Mouse (Mus musculus): ENCODE measurements around the gene Cdh22.

Gene Cdh22

DNA sequence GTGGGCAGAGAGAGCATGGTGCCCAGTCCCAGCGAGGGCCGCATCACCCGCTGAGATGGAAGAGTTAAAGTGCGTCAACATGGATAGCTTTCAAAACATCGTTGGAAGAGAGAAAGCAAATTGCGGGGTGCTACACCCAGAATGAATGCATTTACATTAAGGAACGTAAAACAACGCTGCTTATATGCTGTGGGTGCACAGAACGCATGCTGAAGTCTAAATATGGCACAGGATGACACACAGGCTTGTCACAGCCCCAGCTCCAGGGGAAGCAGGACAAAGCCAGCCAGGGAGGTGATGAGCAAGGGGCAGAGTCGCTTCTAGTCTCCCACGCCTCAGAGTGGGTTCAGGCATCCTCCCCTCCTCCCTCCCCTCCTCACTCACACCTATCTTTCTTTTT is 27.0 kb downstream of the Cdh22 start:
- no peak for DNase-seq (ENCODE audit: low read depth, low spot score)

DNA sequence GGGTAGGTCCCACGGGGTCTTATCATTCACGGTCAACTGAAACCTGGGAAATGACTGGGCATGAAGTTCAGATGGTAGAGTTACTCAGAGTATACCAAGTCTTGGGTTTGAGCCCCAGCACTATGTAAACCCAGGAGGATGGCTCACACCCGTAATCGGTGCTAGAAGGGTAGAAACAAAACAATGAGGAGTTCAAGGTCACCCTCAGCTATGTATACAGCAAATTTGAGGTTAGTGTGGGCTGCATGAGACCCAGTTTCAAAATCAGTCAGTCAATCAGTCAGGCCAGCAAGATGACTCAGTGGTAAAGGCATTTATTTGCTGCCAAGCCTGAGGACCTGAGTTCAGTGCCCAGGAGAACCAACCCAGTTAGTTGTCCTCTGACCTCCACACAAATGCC is 27.6 kb downstream of the Cdh22 start:
- no peak for DNase-seq (ENCODE audit: low read depth, low spot score)

DNA sequence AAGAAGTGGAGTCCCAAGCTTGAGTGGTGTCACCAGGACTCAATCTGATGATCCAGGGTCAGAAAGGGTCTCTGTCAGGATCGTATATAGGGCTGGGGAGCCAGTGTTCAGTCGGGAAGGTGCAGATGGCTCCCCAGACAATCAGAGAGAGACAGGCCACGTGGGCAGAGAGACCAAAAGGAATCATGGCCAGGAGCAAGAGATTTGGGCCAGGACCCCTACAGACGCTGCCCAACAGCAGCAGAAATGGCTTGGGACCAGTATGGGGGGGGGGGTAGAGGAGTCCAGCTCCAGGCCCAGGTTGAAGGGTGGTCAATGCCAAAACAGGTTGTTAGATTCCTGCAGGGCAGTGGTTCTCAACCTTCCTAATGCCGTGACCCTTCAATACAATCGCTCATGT is 29.2 kb downstream of the Cdh22 start:
- DNase-seq (ENCODE audit: low read depth, low spot score) = no peak

DNA sequence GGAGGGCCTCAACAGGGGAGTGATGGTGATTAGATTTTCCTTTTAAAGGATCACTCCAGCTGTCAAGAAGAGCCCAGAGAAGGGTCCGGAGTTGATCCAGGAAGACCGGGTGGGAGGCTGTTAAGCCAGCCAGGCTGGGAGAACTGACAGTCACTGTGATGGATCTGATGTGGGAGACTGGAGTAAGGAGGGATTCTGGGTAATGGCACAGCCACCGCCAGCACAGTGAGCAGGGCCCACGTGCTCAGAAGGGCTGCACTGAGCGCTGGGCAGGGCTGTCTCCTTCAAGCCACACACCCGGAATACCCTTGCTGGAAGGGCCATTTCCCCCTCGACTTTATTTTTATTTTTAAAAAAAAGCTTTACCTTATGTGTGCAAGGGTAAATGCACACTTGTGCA is 29.7 kb downstream of the Cdh22 start:
- DNase-seq (ENCODE audit: low read depth, low spot score) = no peak

DNA sequence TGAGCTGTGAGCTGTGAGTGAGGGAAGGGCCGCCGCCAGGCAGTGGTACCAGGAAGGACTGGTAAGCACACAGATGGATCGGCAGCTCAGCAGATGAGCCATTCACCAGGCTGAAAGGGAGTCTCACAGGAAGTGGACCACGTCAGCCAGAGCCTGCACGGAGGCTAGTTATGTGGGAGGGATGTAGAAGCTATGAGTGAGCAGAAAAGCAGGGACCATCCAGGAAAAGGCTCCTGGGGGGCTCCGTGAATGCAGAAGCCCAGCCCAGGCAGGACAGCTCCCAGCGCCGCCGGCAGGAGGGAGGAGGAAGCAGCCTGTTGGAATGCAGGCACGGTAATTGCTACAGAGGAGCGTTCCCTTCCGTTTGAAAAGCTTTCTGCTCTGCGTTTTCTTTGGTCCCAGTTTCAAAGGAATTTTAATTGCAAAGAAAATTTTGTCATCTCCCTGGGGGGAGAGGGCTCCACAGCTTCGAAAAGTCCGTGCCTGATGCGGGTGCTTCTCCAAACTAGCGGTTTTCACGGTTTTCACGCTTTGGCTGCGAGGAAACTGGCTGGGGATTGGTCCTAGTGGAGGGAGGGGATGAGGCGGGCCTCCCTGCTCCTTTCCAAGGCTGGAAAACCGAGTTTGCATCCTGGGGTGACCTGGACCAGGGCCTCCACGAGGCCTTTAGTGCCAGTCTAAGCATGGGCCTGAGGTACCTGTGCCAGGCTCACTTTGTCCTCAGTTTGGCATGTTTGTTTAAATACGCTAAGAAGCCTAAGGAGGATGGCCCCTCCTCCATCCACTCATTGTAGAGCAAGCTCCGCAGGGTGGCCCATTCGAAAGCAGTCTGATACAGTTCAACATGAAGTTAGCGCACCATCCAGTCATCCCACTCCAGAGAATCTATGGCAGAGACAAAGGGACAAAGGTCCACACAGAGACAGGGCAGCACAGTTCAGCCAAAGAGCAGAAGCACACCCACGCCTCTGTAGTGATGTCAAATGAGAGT is 32.6 kb downstream of the Cdh22 start:
- DNase-seq (ENCODE audit: low read depth, low spot score) = no peak

DNA sequence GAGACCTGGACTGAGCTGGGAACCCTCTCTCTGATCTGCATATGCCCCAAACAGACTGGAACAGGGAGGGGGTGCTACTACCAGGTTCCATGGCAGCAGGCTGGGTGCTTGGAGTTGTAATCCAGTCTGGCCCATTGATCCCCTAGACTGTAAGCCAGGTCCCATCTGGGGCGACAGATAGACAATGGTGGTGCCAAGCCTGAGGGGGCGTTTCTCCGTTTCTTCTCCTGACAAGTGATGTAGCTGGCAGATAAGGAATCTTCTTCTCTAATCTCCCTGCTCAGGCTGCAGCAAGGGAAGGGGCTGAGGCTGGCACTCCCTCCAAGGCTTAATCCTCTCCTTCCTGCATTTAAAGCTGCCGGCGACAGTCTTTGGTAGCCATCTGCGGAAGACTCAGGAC is 37.1 kb downstream of the Cdh22 start:
- no peak for DNase-seq (ENCODE audit: low read depth, low spot score)

DNA sequence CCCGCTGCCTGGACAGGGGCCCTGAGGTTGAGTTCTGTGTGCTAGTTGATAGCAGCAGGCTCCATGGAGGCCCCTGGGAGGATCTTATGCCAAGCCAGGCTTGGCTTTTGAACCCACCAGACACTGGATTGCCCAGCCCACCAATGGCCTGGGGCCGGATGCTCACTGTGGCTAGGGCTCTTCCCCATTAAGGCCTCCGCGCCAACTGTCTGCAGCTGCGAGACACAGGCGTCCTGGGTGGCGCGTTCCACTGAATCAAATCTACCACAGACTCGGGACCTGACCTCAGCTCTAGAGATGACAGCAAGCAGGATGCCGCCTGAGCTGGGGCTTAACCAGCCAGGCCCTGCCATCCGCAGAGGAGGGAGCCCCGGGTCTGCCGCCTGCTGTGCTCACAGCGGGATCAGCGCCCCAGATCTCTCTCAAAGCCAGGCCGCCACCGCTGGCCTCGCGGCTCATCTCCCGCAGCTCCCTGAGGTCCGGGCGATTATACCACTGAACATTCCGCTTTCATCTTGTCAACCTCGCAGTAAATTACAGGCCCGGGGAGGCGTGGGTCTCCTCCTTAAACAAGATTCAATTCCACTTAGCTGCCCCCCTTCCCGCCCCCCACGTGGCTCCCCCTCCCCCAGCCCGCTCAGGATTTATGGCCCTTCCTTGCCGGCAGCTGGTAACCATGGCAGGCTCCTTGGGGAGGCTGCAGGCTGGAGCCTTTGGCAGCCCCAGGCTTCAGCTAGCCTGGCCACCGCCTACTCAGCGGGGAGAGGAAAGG is 39.1 kb downstream of the Cdh22 start:
- DNase-seq (ENCODE audit: low read depth, low spot score) = no peak

DNA sequence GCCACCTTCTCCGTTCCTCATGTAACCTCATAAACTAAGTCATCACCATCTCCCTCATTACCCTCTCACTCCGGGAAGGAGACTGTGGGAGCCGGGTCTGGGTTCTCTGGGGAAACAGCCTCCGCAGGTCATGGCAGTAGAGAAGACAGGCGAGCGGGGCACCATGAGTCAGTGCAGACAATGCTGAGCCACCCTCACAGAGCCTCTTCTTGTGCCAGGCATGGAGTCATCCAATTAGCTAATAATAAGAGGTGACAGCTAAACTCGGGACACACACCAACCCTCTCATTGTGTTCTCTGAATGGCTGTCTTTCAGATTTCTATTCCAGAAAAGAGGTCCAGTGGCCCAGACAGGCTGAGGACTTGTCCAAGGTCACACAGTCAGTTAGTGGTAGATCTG is 43.2 kb downstream of the Cdh22 start:
- DNase-seq (ENCODE audit: low read depth, low spot score) = no peak

DNA sequence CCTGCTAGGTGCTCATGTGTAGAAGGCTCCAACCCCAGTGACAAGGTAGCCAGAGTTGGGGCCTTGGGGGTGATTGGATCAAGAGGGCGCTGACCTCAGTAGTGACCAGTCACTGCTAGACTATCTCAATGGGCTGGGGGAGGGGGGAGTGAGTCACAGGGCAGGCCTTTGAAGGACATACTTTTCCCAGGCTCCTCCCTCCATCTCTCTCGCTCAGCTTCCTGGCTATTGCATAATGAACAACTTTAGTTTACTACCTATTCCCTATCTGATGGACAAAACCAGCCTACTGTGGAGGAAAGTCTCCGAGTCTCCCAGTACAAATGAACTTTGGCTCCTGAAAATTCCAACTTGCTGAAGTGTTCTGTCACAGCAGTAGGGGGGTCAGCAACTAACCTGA is 45.1 kb downstream of the Cdh22 start:
- DNase-seq (ENCODE audit: low read depth, low spot score) = no peak

DNA sequence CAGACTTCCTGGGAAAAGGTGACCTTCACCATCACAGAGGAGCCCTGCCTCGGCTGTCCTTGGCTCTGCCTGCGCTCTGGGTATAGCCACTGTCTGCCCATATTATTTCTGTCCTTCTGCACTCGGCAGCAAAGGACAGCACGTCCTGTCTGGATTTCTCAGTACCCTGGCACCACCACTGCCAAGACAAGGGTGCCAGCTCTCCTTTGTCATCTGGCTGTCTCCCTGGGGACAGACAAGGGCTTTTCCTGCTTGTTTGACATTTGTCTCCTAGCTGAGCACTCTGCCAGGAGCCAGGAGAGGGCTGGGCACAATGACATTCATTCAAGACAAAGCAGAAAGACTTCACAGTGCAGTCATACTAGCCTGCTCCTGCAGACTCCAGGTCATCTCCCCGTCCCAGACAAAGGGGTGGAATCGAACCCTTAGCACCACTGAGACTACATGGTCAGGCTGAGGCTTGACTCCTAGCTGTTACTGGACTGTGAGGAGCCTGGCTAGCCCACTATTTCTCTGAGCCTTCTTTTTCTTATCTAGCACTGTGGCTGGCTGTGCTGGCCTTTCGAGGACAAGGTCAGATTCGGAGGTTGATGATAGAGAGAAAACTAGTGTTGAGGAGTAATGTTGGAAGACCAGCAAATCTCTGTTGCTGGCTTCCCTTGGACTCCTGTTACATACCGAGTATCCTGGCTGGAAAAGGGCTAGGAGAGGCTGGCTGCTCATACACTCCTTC is 46.8 kb downstream of the Cdh22 start:
- DNase-seq (ENCODE audit: low read depth, low spot score) = no peak

DNA sequence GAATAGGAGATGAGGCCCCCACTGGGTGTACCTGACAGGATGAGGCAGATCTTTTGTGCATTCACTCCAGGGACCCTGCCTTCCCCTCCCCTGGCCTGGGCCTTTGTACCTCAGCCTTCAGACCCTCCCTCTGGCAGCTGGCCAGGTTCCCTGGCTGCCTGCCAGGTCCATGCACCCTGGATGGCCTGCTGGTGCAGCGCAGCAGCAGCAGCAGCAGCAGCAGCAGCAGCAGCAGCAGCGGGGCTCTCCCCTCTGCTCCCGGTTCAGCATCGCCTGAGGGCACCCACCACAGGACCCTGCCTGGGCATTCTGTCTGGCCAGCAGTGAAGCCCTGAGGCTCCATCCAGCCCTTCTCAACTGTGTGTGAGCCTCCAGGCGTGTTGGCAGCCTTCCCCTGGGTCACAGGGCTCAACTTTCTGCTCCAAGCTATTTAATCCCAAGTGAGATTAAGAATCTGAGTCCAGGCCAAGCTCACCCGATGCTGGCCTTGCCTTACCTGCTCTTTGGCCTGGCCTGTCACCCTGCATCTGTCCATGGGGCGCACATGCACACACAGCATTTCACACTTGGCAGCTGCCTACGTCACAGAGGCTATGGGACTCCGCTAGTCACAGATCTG is 50.5 kb downstream of the Cdh22 start:
- DNase-seq (ENCODE audit: low read depth, low spot score) = no peak

DNA sequence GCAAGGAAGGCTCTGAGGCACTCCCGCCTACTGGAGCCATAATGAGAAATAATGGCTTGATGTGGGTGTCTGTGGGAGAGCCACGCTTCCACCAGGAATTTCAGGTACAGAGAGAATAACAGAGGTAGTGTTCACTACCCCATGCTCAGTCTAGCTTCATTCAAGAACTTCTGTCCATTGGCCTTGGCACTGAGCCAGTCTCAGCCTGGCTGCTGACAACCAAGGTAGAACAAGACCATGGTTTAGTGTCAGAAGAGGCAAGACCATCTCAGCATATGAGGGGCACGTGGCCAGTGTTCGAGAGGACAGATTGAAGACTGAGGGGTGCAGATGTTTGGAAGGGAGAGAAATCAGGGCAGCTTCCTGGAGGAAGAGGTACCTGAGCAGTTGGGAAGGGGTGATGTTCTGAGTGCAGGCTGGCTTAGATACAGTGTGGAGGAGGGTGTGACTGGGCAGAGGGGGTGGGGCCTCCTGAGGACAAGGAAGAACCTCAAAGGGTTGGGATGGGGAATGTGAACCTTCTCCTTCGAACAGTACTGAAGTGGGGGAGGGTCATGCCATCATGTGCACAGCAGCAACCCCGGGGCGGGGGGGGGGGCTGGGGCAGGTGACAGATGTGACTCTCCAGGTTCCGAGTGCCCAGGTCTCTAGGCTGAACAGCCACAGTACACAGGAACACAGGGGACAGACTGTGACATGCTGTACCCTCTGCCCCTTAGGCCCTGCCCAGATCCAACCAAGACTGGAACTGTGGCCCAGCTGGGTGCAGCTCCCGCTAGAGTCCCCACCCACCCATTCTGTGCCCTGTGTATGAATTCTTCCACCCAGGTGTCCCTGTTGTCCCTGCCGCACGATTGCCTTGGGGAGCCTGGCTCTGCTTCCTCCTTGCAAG is 52.3 kb downstream of the Cdh22 start:
- no peak for DNase-seq (ENCODE audit: low read depth, low spot score)

DNA sequence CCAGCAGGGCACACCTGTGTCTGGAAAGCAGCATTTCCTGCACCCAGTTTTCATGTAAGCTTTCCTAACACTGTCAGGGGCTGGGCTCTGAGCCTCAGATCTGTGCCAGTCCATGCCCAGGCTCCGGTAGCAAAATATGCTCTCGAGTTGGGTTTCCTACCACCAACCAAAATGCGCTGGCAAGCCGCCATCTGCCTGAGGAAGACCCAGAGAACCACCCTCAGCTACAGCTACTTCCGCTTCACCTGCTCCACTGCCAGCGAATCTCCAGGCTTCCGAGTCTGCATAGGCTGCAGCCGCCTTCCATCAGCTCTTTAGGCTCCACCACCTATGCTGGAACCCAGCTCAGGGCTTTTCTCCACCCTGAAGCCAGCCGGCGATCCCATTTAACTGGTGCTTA is 55.4 kb downstream of the Cdh22 start:
- DNase-seq (ENCODE audit: low read depth, low spot score) = no peak

DNA sequence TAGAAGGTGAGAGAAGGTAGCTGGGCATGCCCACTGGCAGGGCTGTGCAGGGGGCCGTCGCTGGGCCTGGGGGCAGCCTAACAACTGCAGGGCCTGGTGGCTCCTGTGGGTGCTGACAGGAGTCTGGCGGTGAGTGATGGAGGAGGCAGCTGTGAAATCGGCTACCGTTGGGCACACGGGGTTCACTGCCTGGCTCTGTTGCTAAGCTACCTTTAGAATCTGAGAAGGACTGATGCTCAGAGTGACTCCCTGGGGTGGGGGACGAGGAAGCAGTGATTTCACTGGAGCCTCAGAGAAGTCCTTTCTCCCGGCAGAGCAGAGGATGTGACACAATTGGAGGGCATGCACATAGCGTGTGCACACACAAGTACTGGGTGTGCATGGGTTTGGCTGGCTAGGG is 57.7 kb downstream of the Cdh22 start:
- no peak for DNase-seq (ENCODE audit: low read depth, low spot score)

DNA sequence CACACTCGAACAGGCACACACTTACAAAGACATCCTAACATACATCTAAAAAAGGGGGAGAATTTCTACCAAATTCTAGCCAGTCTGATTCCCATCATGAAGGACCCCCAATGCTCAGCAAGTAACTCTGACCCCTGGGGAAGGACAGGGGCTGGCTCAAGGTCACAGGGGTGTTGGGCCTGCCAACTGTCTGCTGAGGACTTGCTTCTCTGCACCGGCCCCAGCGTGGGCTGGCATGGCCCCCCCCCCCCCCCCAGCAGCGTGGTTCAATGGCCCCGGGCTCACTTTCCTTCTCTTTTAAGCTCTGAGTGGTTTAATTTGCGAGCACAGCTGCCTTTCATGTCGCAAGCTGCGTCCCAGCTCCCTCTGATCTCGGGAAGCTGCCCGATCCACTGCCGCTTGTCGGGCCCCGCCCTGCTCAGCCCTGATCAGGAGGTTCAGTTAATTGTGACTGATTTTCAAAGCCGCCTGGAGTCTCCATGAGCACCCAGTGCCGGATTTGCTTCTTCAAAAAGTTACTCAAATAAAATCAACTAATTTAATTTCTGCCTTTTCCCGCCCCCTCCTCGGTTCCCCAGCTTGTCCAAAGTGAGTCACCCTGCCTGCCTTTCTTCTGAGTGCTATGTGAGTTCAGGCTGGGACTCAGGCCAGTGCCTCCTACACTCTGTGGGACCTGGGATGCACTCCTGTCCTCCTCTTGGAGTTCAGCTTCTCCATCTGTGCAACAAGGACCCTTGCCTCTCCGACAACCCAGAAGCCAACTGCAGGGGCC is 67.8 kb downstream of the Cdh22 start:
- DNase-seq (ENCODE audit: low read depth, low spot score) = no peak

DNA sequence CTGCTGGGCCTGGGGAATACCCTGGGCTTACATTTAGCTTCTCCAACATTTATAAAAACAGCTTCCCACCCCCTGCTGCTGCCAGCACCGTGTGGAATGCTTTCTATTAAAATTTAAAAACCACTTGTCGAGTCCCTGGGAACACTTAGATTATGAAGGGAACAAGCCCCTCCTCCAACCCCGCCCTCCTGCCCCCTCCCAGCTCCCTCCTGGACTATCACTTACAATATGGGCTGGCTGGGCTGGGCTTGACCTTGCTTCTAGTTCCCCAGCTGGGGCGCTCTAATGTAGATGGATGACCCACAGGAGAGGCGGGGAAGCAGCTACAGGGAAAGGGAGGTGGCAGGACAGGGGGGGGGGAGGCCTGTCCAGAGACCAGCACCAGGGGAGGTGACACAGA is 72.4 kb downstream of the Cdh22 start:
- no peak for DNase-seq (ENCODE audit: low read depth, low spot score)

DNA sequence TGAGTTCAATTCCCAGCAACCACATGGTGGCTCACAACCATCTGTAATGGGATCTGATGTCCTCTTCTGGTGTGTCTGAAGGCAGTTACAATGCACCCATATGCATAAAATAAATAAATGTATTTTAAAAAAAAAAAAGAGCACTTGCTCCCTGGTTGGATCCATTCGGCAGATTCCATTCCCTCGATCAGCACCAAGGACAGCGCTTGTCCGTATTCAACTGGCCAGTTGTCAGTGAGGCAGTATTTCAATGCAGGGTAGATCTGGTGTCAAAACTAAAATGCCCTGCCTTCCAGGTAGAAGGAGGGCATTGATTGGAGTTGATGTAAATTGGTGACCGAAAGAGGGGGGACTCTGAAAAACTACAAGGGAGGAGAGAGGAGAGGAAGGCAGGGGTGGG is 74.2 kb downstream of the Cdh22 start:
- DNase-seq (ENCODE audit: low read depth, low spot score) = no peak

DNA sequence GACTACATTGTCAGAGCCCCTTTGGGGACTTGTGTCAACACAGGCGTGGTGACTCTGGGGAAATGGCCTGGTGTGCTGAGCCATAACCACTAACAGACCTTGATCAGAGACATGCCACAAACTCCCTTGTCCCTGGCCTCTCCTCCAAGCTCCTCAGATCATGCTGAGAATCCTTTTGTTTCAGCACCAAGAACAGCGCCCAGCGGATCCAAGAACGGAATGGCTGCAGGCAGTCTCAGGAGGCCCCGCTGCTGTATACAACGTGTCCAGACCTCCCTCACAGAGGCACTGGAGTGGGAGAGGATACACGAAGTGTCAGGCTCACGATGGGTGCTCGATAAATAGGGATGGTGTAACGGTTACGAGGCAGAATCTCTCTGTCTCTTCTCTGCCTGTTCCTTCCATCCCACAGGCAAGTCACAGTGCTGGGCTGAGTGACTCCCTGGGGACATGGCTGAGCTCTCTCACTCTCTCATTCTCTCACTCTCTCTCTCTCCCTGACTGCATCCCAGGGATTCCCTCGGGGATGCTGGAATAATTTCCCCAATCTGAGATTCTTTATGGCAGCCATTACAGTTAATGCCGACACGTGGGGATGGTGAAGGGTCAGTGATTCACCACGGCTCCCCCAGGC is 75.5 kb downstream of the Cdh22 start:
- DNase-seq (ENCODE audit: low read depth, low spot score) = no peak

DNA sequence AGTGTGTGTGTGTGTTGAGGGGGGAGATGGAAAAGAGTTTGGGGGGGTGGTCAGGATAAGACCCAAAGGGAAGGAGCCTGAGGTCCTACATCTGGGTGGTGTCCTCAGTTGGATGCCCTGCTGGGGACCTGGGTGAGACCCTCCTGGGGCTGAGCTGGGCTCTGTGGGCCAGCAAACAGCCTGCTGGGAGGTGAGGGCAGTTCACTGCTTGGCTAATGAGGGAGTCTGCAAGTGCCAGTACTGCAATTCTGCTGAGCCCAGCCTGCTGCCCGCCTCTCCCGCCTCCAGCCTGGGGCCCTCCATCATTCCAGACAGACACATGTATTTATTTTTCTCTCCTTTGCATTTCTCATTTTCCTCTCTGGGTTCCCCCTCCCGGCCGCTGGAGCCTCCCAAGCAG is 76.3 kb downstream of the Cdh22 start:
- DNase-seq (ENCODE audit: low read depth, low spot score) = no peak

DNA sequence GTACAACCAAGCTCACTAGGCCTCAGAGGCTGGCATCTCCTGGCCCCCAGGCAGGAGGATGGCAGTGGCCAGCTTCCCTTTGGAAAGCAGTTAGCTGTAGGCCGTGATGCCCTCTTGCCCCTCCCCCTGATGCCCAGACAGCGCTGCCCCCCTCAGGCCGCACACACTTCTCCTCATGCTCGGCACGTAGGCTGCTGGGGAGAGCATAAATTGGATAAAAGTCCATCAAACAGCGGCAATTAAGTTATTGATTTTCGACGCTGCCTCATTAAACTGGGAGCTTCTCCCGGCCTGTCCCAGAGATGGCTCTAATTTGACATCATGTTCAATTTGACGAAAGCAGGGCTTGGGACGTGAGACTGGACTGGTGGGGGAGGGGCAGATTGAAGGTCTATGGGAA is 76.8 kb downstream of the Cdh22 start:
- DNase-seq (ENCODE audit: low read depth, low spot score) = no peak

All from brain, embryonic 18.5 days (tissue).